Mouse (Mus musculus): ENCODE measurements at regions not wholly inside any gene's neighbourhood (a gene's known extent, or its start where the extent isn't known, plus 50 kb on each side); places are given as distances from the start of the nearest gene placed in this dataset.

- no peak for DNase-seq (ENCODE audit: low read depth, low spot score)
These were observed 175.2 kb upstream of the 2610001J05Rik start for GRCm38 (mm10) chr6:14046560-14046959.

DNA sequence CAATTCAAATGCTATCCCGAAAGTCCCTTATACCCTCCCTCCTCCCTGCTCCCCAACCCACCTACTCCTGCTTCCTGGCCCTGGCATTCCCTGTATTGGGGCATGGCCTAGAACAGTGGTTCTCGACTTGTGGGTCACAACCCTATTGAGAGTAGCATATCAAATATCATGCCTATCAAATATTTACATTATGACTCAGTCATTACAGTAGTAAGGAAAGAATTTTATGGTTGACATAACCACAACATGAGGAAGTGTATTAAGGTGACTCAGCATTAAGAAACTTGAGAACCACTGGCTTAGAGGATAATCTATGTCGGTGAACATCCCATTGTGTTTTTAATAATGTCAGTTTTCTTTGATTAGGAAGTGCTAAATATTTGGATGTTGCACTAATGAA, 173.3 kb upstream of the 2610001J05Rik start:
- DNase-seq (ENCODE audit: low read depth, low spot score): no peak

DNA sequence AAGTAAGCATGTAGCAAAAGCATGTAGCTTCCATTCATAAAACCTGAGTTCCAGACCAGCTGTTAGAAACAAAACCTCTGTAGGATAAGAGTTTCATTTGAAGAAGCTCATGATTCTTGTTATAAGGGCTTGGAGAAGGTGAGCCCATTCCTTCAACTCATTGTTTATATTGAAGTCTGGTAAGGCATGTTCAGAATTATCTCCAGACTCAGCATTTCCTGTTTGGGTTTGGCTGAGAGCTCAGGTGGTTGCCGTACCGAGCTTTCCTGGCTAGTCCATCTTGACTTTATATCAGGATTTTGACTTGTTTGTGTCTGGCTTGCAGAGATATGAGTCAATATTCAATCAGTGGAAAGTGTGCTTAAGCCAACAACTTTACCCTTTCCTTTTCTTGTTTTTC, 154.6 kb upstream of the 2610001J05Rik start:
- DNase-seq (ENCODE audit: low read depth, low spot score): no peak

DNA sequence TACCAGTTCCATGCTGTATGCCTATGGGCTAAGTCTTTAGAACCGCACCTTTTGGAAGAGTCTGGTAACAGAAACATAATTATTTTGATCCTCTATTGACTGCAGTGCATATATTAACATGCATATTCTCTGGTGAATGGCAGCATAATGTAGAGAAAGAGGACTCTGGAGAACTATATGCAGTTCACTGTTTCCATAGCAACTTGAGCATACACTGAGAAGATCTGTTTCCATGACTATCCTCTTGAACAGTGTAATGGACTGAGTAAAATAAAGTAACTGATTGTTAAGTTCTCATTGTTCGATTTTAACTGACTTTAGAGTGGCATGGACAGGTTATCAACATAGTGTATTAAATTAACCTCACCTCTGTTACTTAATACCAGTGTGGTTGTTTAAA, 147.6 kb upstream of the 2610001J05Rik start:
- DNase-seq (ENCODE audit: low read depth, low spot score): no peak

GRCm38 (mm10) chr6:13982606-13983389, 111.5 kb upstream of the 2610001J05Rik start:
- DNase-seq (ENCODE audit: low read depth, low spot score): no peak

DNA sequence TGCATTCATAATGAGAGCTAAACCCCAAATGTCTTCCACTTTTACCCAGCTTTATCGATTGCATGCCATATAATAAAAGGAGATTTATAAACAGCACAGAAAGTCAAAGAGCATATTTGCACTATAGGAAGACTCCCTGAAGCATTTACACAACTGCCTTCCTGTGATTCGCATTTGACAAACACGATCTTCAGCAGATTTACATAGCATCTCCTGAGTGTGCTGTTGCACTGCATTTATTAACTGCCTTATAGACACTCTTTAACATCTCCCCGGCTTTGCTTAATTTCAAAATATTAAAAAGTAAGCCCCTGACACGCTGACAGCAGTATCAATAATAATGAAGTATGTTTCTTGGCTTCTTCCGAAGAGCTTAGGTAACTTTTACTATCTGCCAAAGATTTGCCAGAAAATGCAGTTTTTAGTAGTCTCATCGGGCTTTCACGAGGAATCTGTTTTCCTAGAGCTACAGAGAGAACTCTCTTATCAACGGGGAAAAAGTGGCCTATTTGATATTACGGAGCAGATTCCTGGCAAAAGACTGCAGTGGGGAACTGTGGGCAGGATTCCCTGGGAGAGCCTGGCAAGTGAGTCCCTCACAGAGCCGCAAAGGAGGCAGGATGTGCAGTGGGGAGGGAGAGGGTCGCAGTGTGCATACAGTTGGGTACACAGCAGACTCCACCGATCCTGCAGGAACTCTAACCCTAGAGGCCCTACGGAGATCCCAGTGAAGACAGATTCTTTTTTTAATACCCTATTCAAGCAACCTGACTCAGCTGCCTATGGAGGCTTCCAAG, 103.6 kb upstream of the 2610001J05Rik start:
- DNase-seq (ENCODE audit: low read depth, low spot score): no peak

GRCm38 (mm10) chr6:13964471-13964870, 93.2 kb upstream of the 2610001J05Rik start:
- DNase-seq (ENCODE audit: low read depth, low spot score): no peak

DNA sequence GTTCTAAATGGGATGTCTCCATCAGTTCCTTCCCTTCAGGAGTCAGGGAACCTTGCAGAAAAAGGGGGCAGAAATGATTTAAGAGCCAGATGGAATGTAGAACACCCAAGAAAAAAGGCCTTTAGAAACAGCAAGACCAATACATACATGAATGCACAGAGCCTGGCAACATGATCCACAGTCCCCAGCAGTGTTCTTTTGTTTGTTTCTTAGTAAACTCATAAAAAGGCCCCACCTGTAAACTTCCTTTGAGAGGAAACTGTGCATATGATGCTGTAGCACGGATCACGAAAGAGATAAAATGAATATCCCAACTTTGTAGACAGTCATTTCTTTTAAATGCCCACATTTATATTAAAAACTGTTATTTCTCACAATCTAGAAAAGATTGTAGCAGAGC, 92.7 kb upstream of the 2610001J05Rik start:
- no peak for DNase-seq (ENCODE audit: low read depth, low spot score)

GRCm38 (mm10) chr6:13949640-13950039, 78.3 kb upstream of the 2610001J05Rik start:
- no peak for DNase-seq (ENCODE audit: low read depth, low spot score)

DNA sequence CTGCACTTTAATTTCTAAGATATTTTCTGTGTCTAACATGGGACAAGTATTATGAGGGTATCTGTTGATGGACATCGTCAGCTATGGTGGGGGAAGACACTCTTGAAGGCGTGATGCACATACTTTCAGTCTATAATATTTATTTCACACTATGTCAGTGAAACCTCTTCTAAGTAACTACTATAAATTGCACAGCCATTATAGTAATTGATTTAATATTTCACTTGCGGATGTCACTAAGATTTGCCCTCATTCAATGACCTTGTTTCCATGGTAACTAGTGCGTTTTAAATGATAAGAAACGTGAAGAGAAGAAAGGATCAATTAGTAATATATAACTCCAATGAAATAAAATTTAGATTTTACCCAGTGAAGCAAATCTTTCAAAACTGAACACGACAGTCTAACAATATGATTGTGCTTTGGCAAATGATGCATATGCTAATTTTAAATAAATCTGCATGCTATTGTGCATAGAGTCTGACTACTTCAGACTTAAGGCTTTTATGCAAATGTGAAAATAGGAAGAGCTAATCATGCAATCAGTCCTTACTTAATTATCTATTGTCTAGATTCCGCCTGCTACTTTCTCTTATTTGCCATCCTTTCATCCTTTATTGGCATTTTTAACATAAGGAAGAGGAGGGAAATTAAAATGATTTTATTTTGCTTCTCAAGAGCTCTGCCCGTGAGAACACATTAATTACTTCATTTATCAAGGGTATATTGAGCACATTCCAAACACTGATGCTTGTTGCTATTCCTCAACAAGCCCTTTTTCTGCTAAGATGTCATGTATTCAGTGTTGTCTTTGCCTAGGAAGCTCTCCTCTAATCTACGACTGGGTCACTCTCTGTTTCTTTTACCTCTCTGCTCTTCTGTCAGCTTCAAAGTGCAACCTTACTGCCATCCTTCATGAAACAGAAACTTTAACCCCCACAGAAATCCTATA, 49.8 kb upstream of the 2610001J05Rik start:
- no peak for DNase-seq (ENCODE audit: low read depth, low spot score)
